Mouse (Mus musculus) forebrain, embryonic 12.5 days (tissue): ENCODE data around the gene Ehbp1l1. TPM values are rescaled to one million over a fixed set of nuclear protein-coding genes. Genes with fewer than 3 reads are reported as not detected.

Source experiments
- ATAC-seq: fragments of 200-750 bp; cut with Nextera tagmentation; 2 replicates; pipeline ENCODE4 v1.8.0; 2017; ENCODE audit warnings: moderate TSS enrichment; ENCODE audit not compliant: low FRiP score
- H3K27ac ChIP-seq: fragments of 300-500 bp; sonication (generic); 2 replicates; pipeline ENCODE4 v1.5.1; 2016; ENCODE audit warnings: mild to moderate bottlenecking
- H3K27me3 ChIP-seq: fragments of 300-500 bp; sonication (generic); 2 replicates; pipeline ENCODE4 v1.6.1; 2016; ENCODE audit warnings: mild to moderate bottlenecking
- H3K36me3 ChIP-seq: fragments of 300-500 bp; sonication (generic); replicated peaks from 2 replicates; pipeline ENCODE4 v1.6.1; 2016; ENCODE audit warnings: mild to moderate bottlenecking
- H3K4me1 ChIP-seq: fragments of 300-500 bp; sonication (generic); 2 replicates; pipeline ENCODE4 v1.6.1; 2016
- H3K4me2 ChIP-seq: fragments of 300-500 bp; sonication (generic); 2 replicates; pipeline ENCODE4 v1.6.1; 2016; ENCODE audit warnings: mild to moderate bottlenecking, moderate library complexity
- H3K4me3 ChIP-seq: fragments of 300-500 bp; sonication (generic); replicated peaks from 2 replicates; pipeline ENCODE4 v1.5.1; 2016; ENCODE audit warnings: mild to moderate bottlenecking
- H3K9ac ChIP-seq: fragments of 300-500 bp; sonication (generic); 2 replicates; pipeline ENCODE4 v1.6.1; 2016; ENCODE audit warnings: mild to moderate bottlenecking
- H3K9me3 ChIP-seq: fragments of 300-500 bp; sonication (generic); 2 replicates; pipeline ENCODE4 v1.6.1; 2016
- WGBS: fragments of 180-500 bp; shearing (Covaris S2); methylation state at CpG from one replicate; pipeline ENCODE4 v1.1.7; 2016; 5-methylcytosine and 5-hydroxymethylcytosine counted together
- polyA plus RNA-seq: library from polyadenylated mRNA; unstranded; fragments of >200 nt; fragmentation: Nextera tagmentation; extraction: Ambion mirVana; gene quantifications from 2 replicates; pipeline ENCODE4 v1.2.1, GENCODE M21; 2016

The Ehbp1l1 gene
- polyA plus RNA-seq, 1 experiment from 2014 or later, result 6.7 TPM

DNA sequence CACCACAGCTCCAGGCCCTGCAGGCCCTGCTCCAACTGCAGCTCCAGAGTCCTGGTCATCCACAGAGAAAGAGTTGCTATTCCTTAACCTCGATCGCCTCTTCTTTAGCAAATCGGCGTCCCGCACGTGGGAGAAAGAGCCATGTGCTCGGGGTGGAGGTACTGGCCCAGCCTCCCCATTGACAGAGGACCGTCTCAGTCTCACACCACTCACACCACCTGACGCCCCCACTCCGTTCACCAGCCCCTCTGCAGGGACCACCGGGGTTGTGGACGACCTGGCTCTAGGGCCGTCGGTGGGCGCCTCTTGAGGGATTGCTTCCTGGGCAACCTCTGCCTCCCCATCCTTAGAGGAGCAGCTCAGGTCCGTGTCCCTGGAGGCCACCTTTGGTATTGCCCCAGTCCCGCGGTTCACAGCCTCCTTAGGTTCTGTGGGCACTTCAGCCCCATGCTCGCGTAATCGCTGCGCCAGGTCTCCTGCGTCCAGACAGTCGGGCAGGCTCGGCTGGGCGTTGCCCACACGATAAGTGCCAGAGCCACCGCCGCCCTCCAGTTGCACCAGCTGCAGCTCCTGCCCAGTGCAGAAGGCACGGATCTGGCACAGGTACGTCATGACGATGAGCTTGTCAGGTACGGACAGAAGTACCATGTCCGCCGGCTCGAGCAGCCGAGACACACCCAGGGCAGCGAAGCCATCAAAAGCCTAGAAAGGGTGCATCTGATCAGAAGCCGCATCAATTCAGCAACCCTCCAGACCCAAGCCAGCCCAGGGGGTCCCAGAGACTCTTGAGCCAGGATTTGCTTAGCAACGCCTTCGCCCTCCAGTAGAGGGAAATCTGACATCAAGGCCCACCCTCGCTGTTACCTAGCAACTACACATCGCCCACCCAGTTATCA, 10.1 kb downstream of the Ehbp1l1 start:
- 0 out of 2 replicates have a peak overlapping the region, but pooled peaks have one; percentile 5 for H3K4me3 ChIP-seq

DNA sequence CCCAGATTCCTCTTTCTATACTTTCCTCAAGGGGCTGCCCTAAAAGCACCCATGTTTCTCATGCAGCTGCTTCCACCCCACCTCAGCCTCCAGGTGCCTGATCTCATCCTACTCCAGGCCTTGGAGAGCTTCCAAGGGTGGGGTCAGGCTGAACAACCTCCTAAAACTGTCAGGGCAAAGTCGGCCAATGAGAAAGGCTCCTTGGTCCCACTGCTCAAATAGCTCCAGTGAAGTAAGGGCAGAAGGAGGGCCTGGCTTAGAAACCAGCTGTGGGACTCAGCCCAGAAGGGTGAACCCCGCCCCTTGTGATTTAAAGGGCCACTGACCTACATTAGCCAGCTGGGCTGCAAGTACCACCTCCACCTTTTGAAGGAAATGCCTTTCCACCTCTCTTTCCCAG, 12.4 kb downstream of the Ehbp1l1 start:
- H3K9ac ChIP-seq, result no peak overlapping the region
- H3K4me1 ChIP-seq, result peaks cover 26% of the 10 kb centered on the region
- no peaks in the 10 kb centered on the region for H3K9me3 ChIP-seq
- WGBS, result 11% methylated on average over 2 of the region's 2 CpGs
- no peak overlapping the region for H3K4me2 ChIP-seq
- 0 out of 2 replicates have a peak, but pooled peaks cover 6% of the 10 kb centered on the region for H3K27me3 ChIP-seq
- H3K36me3 ChIP-seq, result peaks cover 69% of the 10 kb centered on the region
- no peak for ATAC-seq
- H3K27ac ChIP-seq, result no peak overlapping the region
- no peak overlapping the region for H3K4me3 ChIP-seq

More for the DNA sequence above, 10.1 kb downstream of the Ehbp1l1 start:
- Histone ChIP-seq H3K4me2 (peak overlapping the region; percentile 43), H3K9ac (peak overlapping the region; percentile 44; the same call in 1 of the 2 replicates), H3K27ac (no peak overlapping the region; the same call in 1 of the 2 replicates), H3K36me3 (peaks cover 70% of the 10 kb centered on the region), H3K27me3 (0 out of 2 replicates have a peak, but pooled peaks cover 6% of the 10 kb centered on the region), H3K9me3 (no peaks in the 10 kb centered on the region), H3K4me1 (peaks cover 26% of the 10 kb centered on the region)
- WGBS, result 13% methylated on average over 43 of the region's 43 CpGs
- peak; percentile 79 for ATAC-seq

DNA sequence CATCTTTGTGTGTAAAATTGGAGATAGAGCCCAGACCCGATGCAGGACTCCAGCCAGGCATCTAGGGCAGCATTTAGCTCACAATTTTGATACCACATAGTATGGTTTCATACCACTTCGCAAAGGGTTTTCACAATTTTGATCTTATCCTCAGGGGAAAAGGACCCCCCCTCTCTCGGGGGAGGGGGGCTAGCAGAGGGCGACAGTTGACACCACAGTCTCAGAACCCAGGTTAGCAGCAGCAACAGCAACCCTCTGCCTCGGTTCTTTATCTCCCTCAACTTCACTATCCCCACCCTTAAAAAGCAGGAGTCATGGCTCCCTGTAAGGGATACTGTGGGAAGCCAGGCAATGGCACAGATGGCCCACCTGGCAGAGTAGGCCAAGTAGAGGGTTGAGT, 12.9 kb downstream of the Ehbp1l1 start:
- 0 out of 2 replicates have a peak, but pooled peaks cover 6% of the 10 kb centered on the region for H3K27me3 ChIP-seq
- no peak overlapping the region for H3K4me2 ChIP-seq
- no peak overlapping the region for H3K9ac ChIP-seq
- ATAC-seq, result no peak
- H3K4me3 ChIP-seq, result no peak overlapping the region
- H3K27ac ChIP-seq, result no peak overlapping the region
- 72% methylated on average over 5 of the region's 5 CpGs for WGBS
- no peaks in the 10 kb centered on the region for H3K9me3 ChIP-seq
- peaks cover 26% of the 10 kb centered on the region for H3K4me1 ChIP-seq
- peaks cover 70% of the 10 kb centered on the region for H3K36me3 ChIP-seq

DNA sequence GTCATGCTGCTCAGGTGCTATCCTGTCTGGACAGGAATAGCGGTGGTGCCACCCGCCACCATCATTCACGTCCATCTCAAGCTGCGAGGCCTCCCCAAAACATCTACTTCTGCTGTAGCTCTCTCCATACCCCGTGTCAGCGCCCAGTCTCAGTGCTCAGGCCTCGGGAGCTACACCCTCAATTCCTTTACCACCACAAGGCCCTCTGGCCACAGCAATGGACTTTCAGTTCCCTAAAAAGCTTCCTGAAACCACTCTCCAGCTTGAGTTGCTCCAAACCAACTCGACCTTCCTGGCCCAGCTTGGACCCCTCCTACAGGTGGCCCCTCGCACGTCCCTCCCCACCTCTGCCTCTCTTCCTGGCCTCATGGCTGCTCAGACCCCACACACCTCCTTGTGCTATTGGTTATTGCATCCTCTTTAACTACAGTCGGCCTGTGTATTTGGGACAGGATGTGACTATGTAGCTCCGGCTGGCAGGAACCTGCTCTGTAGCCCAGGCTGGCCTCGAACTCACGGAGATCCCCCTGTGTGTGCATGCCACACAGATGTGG, 14.1 kb downstream of the Ehbp1l1 start:
- H3K4me1 ChIP-seq, result peaks cover 20% of the 10 kb centered on the region
- peak overlapping the region; percentile 17; the same call in 1 of the 2 replicates for H3K9ac ChIP-seq
- H3K36me3 ChIP-seq, result peaks cover 73% of the 10 kb centered on the region
- H3K9me3 ChIP-seq, result no peaks in the 10 kb centered on the region
- WGBS, result 93% methylated on average over 14 of the region's 14 CpGs
- H3K27me3 ChIP-seq, result 0 out of 2 replicates have a peak, but pooled peaks cover 6% of the 10 kb centered on the region
- H3K4me2 ChIP-seq, result no peak overlapping the region
- H3K27ac ChIP-seq, result no peak overlapping the region
- no peak for ATAC-seq
- no peak overlapping the region for H3K4me3 ChIP-seq

DNA sequence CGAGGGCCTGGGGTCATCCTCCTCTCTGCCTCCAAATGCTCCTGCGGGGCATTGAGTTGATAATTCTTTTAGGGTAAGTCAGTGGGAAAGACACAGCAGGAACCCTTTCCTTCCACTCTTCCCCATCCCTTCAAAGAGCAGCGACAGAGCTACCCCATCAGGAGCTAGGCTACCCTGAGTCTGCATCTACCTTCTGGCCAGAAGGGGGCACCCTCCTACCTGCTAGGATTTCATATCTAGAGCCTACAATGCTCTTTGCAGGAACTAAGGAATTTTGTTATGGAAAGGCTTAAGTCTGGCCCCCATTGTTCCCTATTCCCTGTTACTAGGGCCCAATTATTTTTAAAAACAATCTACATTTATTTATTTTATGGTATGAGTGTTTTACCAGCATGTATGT, 14.9 kb downstream of the Ehbp1l1 start:
- Histone ChIP-seq H3K36me3 (peaks cover 71% of the 10 kb centered on the region), H3K4me2 (no peak overlapping the region), H3K27me3 (0 out of 2 replicates have a peak, but pooled peaks cover 5% of the 10 kb centered on the region), H3K4me1 (peaks cover 12% of the 10 kb centered on the region), H3K4me3 (no peak overlapping the region), H3K9ac (no peak overlapping the region), H3K9me3 (no peaks in the 10 kb centered on the region), H3K27ac (no peak overlapping the region)
- ATAC-seq, result no peak
- 1% methylated on average over 3 of the region's 3 CpGs for WGBS

DNA sequence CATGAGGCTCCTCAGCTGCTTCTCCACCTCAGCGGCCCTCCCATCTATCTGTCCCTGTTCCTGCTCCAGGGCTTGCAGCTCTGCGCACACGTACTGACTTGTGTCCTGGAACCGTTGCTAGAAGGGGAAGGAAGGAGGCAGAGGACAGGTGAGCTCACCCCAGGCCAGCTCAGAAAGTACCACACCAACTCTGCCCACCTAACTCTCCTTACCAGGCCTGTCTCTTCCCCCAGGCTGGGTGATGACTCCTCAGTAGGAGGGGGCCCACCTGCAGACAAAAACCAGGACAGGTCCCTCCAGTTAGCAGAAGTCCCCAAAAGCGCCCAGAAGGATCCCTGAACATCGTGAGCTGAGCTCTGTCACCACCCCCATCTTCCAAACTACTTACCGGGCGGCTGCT, 15.5 kb downstream of the Ehbp1l1 start:
- no peak for ATAC-seq

DNA sequence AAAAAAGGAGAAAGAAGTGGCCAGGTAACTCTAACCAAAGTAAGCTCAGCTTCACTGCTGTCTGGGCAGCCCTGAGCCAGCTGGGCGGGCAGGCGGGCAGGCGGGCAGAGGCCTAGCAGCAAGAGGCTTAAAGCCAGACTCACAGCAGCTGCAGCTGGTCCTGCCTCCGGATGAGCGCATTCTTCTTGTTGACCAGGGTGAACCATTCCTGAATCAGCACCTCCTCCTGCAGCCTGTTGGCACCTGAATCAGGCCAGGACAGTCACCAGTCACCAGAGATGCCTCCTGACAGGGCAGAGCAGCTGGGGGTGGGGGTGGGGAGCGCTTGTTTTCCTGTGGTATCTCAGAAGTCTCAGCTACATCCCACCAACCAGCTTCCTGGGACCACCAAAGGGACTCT, 16.0 kb downstream of the Ehbp1l1 start:
- no peak overlapping the region for H3K4me3 ChIP-seq
- WGBS, result 96% methylated on average over 6 of the region's 6 CpGs
- H3K27ac ChIP-seq, result no peak overlapping the region
- H3K36me3 ChIP-seq, result peaks cover 63% of the 10 kb centered on the region
- no peak overlapping the region for H3K4me2 ChIP-seq
- no peak for ATAC-seq
- no peaks in the 10 kb centered on the region for H3K27me3 ChIP-seq
- H3K9me3 ChIP-seq, result no peaks in the 10 kb centered on the region
- H3K9ac ChIP-seq, result no peak overlapping the region
- peaks cover 1% of the 10 kb centered on the region; the same call in 1 of the 2 replicates for H3K4me1 ChIP-seq

More for the DNA sequence above, 15.5 kb downstream of the Ehbp1l1 start:
- Histone ChIP-seq H3K4me1 (peaks cover 6% of the 10 kb centered on the region), H3K9me3 (no peaks in the 10 kb centered on the region), H3K4me2 (no peak overlapping the region), H3K27ac (no peak overlapping the region), H3K9ac (no peak overlapping the region), H3K27me3 (no peaks in the 10 kb centered on the region), H3K36me3 (peaks cover 68% of the 10 kb centered on the region), H3K4me3 (no peak overlapping the region)
- 76% methylated on average over 8 of the region's 8 CpGs for WGBS

DNA sequence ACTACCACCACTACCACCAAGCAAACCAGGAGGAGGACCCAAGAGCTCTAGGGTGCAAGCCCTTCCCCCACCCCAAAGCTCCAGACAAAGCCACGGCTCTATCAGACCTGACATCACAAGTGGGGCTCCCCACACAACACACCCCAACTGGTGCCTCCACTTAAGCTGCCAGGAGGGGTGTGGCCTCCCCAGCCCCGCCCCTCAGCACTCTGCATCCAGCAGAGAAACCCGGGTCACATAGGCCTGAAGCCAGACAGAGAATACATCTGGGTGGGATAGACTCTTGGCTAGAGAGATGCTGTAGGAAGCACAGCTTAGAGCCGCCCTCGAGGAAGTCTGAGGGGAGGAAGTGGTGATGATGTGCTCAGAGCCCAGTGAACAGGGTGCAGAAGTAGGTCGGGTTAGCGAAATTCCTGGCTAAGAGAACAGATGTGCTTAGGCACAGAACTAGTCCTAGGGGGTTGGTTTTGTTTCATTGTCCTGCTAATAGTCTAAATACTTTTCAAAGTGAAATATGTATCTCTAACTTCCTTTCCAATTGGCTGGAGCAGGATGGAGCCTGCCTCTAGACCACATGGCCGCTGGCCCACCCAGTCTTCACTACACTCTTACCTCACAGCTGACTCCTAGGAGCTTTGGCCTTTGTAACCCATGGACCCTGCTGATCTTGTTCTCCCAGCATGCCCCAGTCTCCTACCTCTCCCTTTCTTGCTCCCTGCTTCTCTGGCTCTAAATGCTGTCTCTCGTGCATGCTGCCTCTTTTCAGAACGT, 21.1 kb downstream of the Ehbp1l1 start:
- Histone ChIP-seq H3K36me3 (peaks cover 67% of the 10 kb centered on the region), H3K27ac (no peak overlapping the region), H3K4me3 (no peak overlapping the region), H3K4me1 (peaks cover 4% of the 10 kb centered on the region; the same call in 1 of the 2 replicates), H3K4me2 (no peak overlapping the region), H3K9me3 (no peaks in the 10 kb centered on the region), H3K27me3 (no peaks in the 10 kb centered on the region), H3K9ac (no peak overlapping the region)
- WGBS, result 52% methylated on average over 10 of the region's 10 CpGs
- ATAC-seq, result 0 out of 2 replicates have a peak, but pooled peaks have one; percentile 40

DNA sequence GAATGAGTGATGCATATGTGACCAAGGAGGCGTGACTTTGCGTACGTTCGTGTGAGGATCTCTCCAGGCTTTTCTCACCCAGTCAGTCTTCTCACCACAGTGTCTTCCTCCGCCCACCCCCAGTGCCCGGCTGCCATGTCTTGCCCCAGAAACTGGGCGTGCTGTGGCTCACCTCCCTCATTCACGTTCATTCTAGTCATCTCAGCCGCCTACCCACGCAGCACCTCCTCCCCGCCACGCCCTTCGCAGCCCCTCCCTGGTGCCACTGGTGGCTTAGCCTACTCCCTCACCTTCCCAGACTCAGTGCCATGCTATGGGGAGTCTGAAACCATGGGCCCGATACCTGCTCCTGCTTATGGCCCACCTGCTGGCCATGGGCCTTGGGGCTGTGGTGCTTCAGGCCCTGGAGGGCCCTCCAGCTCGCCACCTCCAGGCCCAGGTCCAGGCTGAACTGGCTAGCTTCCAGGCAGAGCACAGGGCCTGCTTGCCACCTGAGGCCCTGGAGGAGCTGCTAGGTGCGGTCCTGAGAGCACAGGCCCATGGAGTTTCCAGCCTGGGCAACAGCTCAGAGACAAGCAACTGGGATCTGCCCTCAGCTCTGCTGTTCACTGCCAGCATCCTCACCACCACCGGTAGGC, 21.8 kb downstream of the Ehbp1l1 start, which contains the start of gene Kcnk7:
TSS of gene Kcnk7 (plus strand) at position 205 of the 638 bp plus-strand sequence.
- WGBS, result 82% methylated on average over 17 of the region's 17 CpGs
- no peak within 1 kb of the TSS for H3K4me3 ChIP-seq

DNA sequence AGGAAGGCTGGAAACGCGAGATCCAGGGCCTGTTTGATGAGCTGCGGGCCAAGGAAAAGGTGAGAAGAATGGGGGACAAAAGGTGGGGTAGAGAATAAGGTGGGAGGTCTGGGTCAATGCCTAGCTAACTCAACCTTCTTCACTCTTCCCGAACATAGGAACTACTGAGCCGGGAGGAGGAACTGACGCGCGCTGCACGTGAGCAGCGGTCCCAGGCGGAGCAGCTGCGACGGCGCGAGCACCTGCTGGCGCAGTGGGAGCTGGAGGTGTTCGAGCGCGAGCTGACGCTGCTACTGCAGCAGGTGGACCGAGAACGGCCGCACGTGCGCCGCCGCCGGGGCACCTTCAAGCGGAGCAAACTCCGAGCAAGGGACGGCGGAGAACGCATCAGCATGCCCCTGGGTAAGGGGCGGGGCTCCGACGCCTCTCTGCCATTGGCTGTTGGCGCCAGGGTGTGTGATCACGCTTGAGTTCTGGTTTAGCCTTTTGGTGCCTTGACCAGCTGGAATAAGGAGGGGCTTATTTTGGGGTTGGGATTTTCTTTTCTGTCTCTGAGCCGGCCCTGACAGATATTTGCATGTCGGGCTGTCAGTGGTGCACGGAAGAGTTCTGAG, 30.2 kb downstream of the Ehbp1l1 start:
- H3K4me1 ChIP-seq, result peaks cover 40% of the 10 kb centered on the region
- peaks cover 83% of the 10 kb centered on the region for H3K36me3 ChIP-seq
- 6% methylated on average over 41 of the region's 41 CpGs for WGBS
- peak; percentile 73 for ATAC-seq
- peak overlapping the region; percentile 39 for H3K4me3 ChIP-seq
- H3K27ac ChIP-seq, result no peak overlapping the region
- peaks cover 15% of the 10 kb centered on the region for H3K27me3 ChIP-seq
- H3K9ac ChIP-seq, result peak overlapping the region; percentile 47
- H3K9me3 ChIP-seq, result no peaks in the 10 kb centered on the region
- H3K4me2 ChIP-seq, result peak overlapping the region; percentile 64

More for the DNA sequence above, 21.8 kb downstream of the Ehbp1l1 start, which contains the start of gene Kcnk7:
- no peaks in the 10 kb centered on the region for H3K9me3 ChIP-seq
- peaks cover 4% of the 10 kb centered on the region; the same call in 1 of the 2 replicates for H3K4me1 ChIP-seq
- peak within 1 kb of the TSS; percentile 67; the same call in 1 of the 2 replicates for H3K27ac ChIP-seq
- ATAC-seq, result no peak
- no peak within 1 kb of the TSS for H3K9ac ChIP-seq
- H3K4me2 ChIP-seq, result no peak within 1 kb of the TSS
- no peaks in the 10 kb centered on the region for H3K27me3 ChIP-seq
- peaks cover 68% of the 10 kb centered on the region for H3K36me3 ChIP-seq

DNA sequence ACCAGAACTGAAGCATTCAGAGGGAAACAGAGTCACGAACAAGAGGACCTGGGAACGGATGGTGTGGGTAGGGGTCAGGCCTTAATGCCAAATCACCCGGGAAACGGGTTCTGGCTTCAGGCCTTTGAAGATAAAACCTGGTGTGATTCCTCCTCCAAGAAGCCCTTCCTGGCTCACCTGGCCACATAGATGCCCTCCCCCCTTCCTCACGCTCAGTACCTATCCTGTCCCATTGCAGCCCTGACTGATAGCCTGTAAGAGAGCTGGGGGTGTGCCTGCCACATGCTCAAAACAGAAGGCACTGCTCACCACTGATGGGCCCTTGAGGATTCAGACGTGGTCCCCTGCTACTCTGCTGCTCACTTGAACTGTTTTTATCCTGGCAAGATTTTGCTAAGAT, 32.3 kb downstream of the Ehbp1l1 start:
- H3K36me3 ChIP-seq, result peaks cover 65% of the 10 kb centered on the region
- H3K27ac ChIP-seq, result no peak overlapping the region
- 89% methylated on average over 6 of the region's 6 CpGs for WGBS
- no peak overlapping the region for H3K4me3 ChIP-seq
- H3K4me2 ChIP-seq, result no peak overlapping the region
- no peak for ATAC-seq
- H3K27me3 ChIP-seq, result peaks cover 15% of the 10 kb centered on the region
- H3K9ac ChIP-seq, result peak overlapping the region; percentile 17; the same call in 1 of the 2 replicates
- H3K9me3 ChIP-seq, result no peaks in the 10 kb centered on the region
- H3K4me1 ChIP-seq, result peaks cover 53% of the 10 kb centered on the region
